Mouse (Mus musculus) testis, adult 2 months (tissue): ENCODE measurements around the gene Stx8. TPM values are rescaled to one million over a fixed set of nuclear protein-coding genes. Genes with fewer than 3 reads are reported as not detected.

Source experiments
- H3K27ac ChIP-seq: fragments of 200-500 bp; 2 replicates; pipeline ENCODE4 v1.5.1; 2012; ENCODE audit warnings: low read depth, low read length; ENCODE audit not compliant: control insufficient read depth, insufficient read depth
- H3K27me3 ChIP-seq: fragments of 200-500 bp; 2 replicates; pipeline ENCODE4 v1.6.1; 2012; ENCODE audit warnings: mild to moderate bottlenecking, low read length, moderate library complexity; ENCODE audit not compliant: control insufficient read depth, insufficient read depth
- H3K36me3 ChIP-seq: fragments of 200-500 bp; 2 replicates; pipeline ENCODE4 v1.6.1; 2012; ENCODE audit warnings: mild to moderate bottlenecking, low read length; ENCODE audit not compliant: control insufficient read depth, insufficient read depth
- H3K4me1 ChIP-seq: fragments of 200-500 bp; 2 replicates; pipeline ENCODE4 v1.6.1; 2012; ENCODE audit warnings: low read length; ENCODE audit not compliant: control insufficient read depth, insufficient read depth
- H3K4me3 ChIP-seq: fragments of 200-500 bp; 2 replicates; pipeline ENCODE4 v1.5.1; 2012; ENCODE audit warnings: low read depth, mild to moderate bottlenecking, low read length, moderate library complexity, mixed read lengths; ENCODE audit not compliant: control insufficient read depth
- CTCF ChIP-seq: fragments of 200-500 bp; IDR thresholded peaks from 2 replicates; pipeline ENCODE4 v1.5.1; 2012; ENCODE audit warnings: low read depth, mild to moderate bottlenecking, inconsistent platforms, low read length, moderate library complexity; ENCODE audit not compliant: control insufficient read depth, insufficient read depth, insufficient replicate concordance
- POLR2A ChIP-seq: fragments of 200-500 bp; IDR thresholded peaks from 2 replicates; pipeline ENCODE4 v1.6.1; 2012; ENCODE audit warnings: low read depth, mild to moderate bottlenecking, inconsistent platforms, low read length, moderate library complexity; ENCODE audit not compliant: control insufficient read depth
- polyA plus RNA-seq: library from polyadenylated mRNA; depleted of rRNA; stranded (reverse); fragments of >200 nt; gene quantifications from 2 replicates; pipeline ENCODE4 v1.2.3, GENCODE M21; 2012

The Stx8 gene
- polyA plus RNA-seq, 1 experiment = 19.6 TPM

GRCm38 (mm10) chr11:68190849-68191248 is 224.9 kb downstream of the Stx8 start:
- no peak for TF ChIP-seq CTCF

GRCm38 (mm10) chr11:68195168-68195567 is 229.2 kb downstream of the Stx8 start:
- H3K4me3 ChIP-seq = no peak overlapping the region
- H3K27me3 ChIP-seq = no peaks in the 10 kb centered on the region
- H3K27ac ChIP-seq = no peak overlapping the region
- H3K36me3 ChIP-seq = no peaks in the 10 kb centered on the region
- no peak for TF ChIP-seq CTCF
- TF ChIP-seq POLR2A = no peak
- no peaks in the 10 kb centered on the region for H3K4me1 ChIP-seq

More at GRCm38 (mm10) chr11:68190849-68191248, 224.9 kb downstream of the Stx8 start:
- Histone ChIP-seq H3K36me3 (no peaks in the 10 kb centered on the region), H3K27ac (no peak overlapping the region), H3K27me3 (no peaks in the 10 kb centered on the region), H3K4me1 (no peaks in the 10 kb centered on the region), H3K4me3 (no peak overlapping the region)

- no peak overlapping the region for H3K27ac ChIP-seq
- no peaks in the 10 kb centered on the region for H3K4me1 ChIP-seq
- H3K4me3 ChIP-seq = no peak overlapping the region
Observed at GRCm38 (mm10) chr11:68195693-68196176, 229.7 kb downstream of the Stx8 start.

GRCm38 (mm10) chr11:68196566-68196965 is 230.6 kb downstream of the Stx8 start:
- H3K36me3 ChIP-seq = no peaks in the 10 kb centered on the region
- H3K27ac ChIP-seq = no peak overlapping the region
- H3K4me3 ChIP-seq = no peak overlapping the region
- no peaks in the 10 kb centered on the region for H3K27me3 ChIP-seq
- no peaks in the 10 kb centered on the region for H3K4me1 ChIP-seq
- TF ChIP-seq POLR2A (no peak), CTCF (no peak)

More at GRCm38 (mm10) chr11:68195693-68196176, 229.7 kb downstream of the Stx8 start:
- no peak for TF ChIP-seq CTCF
- TF ChIP-seq POLR2A = no peak
- H3K36me3 ChIP-seq = no peaks in the 10 kb centered on the region
- H3K27me3 ChIP-seq = no peaks in the 10 kb centered on the region

GRCm38 (mm10) chr11:68197471-68197870 is 231.5 kb downstream of the Stx8 start:
- Histone ChIP-seq H3K27ac (no peak overlapping the region), H3K4me1 (no peaks in the 10 kb centered on the region), H3K4me3 (no peak overlapping the region), H3K36me3 (no peaks in the 10 kb centered on the region), H3K27me3 (no peaks in the 10 kb centered on the region)
- no peak for TF ChIP-seq CTCF
- no peak for TF ChIP-seq POLR2A

- no peak overlapping the region for H3K4me3 ChIP-seq
- no peaks in the 10 kb centered on the region for H3K36me3 ChIP-seq
- no peaks in the 10 kb centered on the region for H3K27me3 ChIP-seq
- H3K27ac ChIP-seq = no peak overlapping the region
- TF ChIP-seq CTCF (no peak), POLR2A (no peak)
- no peaks in the 10 kb centered on the region for H3K4me1 ChIP-seq
Observed at GRCm38 (mm10) chr11:68198696-68199095, 232.7 kb downstream of the Stx8 start.

- Histone ChIP-seq H3K4me1 (no peaks in the 10 kb centered on the region), H3K36me3 (no peaks in the 10 kb centered on the region), H3K27me3 (no peaks in the 10 kb centered on the region), H3K4me3 (no peak overlapping the region), H3K27ac (no peak overlapping the region)
- TF ChIP-seq CTCF = no peak
- TF ChIP-seq POLR2A = no peak
Observed at GRCm38 (mm10) chr11:68199103-68199502, 233.1 kb downstream of the Stx8 start.

GRCm38 (mm10) chr11:68199801-68200423 is 233.9 kb downstream of the Stx8 start:
- no peaks in the 10 kb centered on the region for H3K36me3 ChIP-seq
- no peaks in the 10 kb centered on the region for H3K4me1 ChIP-seq
- H3K4me3 ChIP-seq = no peak overlapping the region
- no peak overlapping the region for H3K27ac ChIP-seq
- H3K27me3 ChIP-seq = no peaks in the 10 kb centered on the region
- TF ChIP-seq CTCF (no peak), POLR2A (no peak)

- no peaks in the 10 kb centered on the region for H3K36me3 ChIP-seq
- no peak overlapping the region for H3K27ac ChIP-seq
- H3K4me3 ChIP-seq = no peak overlapping the region
- no peaks in the 10 kb centered on the region for H3K27me3 ChIP-seq
- H3K4me1 ChIP-seq = no peaks in the 10 kb centered on the region
- no peak for TF ChIP-seq POLR2A
Observed at GRCm38 (mm10) chr11:68200500-68200899, 234.5 kb downstream of the Stx8 start.
